ENCODE assay signal across 8 mouse cellular contexts in the genomic region with DNA sequence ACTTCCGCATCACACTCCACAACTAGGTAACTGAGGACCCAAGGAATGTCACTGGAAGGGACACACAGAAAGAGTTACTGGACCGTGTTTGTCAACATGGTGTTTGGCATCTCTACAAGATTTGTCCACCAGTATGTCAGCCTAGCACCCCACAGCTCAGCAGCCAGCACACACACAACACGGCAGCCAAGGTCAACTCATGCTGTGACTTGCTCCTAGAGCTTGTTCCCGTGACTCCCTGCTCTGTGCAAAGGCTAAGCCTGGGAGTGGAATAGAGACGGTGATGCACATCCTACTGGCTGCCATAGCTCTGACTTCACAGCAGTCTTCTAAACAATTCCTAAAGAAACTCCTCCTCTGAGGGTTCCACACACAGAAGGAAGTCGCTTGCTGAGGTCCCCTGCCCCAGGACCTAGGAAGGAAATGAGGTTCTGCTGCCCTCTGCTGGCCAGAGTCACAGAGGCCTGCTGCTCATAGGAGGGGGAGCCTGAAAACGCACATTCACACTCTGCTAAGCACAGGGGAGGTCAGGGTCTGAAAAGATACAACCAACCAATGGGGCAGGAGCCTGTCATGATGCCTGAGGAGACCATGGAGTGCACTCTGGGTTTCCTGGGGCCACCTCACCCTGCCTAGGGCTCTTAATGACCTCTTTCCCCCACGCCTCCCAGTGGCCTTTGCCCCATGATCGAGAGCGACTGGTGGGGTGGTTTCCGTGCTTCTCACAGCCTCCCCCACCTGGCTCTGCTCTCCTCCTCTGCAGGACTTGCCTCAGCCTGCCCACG. TPM values are rescaled to one million over a fixed set of nuclear protein-coding genes. Genes with fewer than 3 reads are reported as not detected.
DNase-seq lines count a peak whose midpoint lies in the region; ATAC-seq and TF ChIP-seq lines count a peak whose summit lies in the region.

No protein-coding gene starts in this region.

- ATAC-seq in forebrain, embryonic 16.5 days, result peak; percentile 89
- peak; percentile 84 to 88 for ATAC-seq in hematopoietic stem cell, adult 5-6 weeks (replicated peaks in 1 of 2; ENCODE audit: insufficient read depth in 1 of 2, low FRiP score in 2 of 2, low TSS enrichment in 1 of 2, low read depth in 1 of 2, poor library complexity in 2 of 2, severe bottlenecking in 2 of 2)

- H3K4me1 ChIP-seq in MEL (ENCODE audit: control insufficient read depth in 1 of 2, insufficient read depth in 2 of 2, low read length in 2 of 2), result peaks cover 0 to 13% of the 10 kb centered on the region in 2 experiments; a peak in 2 of 4 replicates
- peaks cover 71% of the 10 kb centered on the region for H3K4me1 ChIP-seq in cerebellum, adult 2 months (ENCODE audit: control insufficient read depth, insufficient read depth, low read length)
- peaks cover 9% of the 10 kb centered on the region for H3K4me1 ChIP-seq in forebrain, embryonic 16.5 days (replicated peaks; ENCODE audit: control insufficient read depth, insufficient read depth, low read length)

- WGBS in cerebellum, adult 2 months, result 15% methylated on average over 12 of the region's 12 CpGs
- WGBS in forebrain, embryonic 16.5 days, result 45% methylated on average over 12 of the region's 12 CpGs

- no peak; a peak in 1 of 4 replicates for TF ChIP-seq POLR2A in MEL (IDR thresholded peaks at IDR 0.05; ENCODE audit: control insufficient read depth in 1 of 2, insufficient read depth in 1 of 2, low read depth in 1 of 2, low read length in 2 of 2, poor library complexity in 1 of 2)
- no peak for TF ChIP-seq POLR2A in cerebellum, adult 2 months (IDR thresholded peaks at IDR 0.05; ENCODE audit: borderline replicate concordance, insufficient read depth, low read length)

- peak; percentile 81 for DNase-seq in MEL (ENCODE audit: low read depth, low spot score)
- DNase-seq in cerebellum, adult 2 months, result peak; percentile 87 to 92
- peak; percentile 69 for DNase-seq in layer of hippocampus, adult 9-11 months
- DNase-seq in lung, postnatal 14 days, result peak; percentile 94
- DNase-seq in retina, embryonic 14.5 days (ENCODE audit: low spot score), result peak; percentile 94
- peak; percentile 70 to 73 for DNase-seq in urinary bladder, adult 18-20 months (ENCODE audit: low spot score in 2 of 2)

- peak; percentile 83 to 95 (median 84) for TF ChIP-seq CTCF in MEL (IDR thresholded peaks at IDR 0.05 in 2 of 3, conservative IDR thresholded peaks at IDR 0.05 in 1 of 3; ENCODE audit: control insufficient read depth in 1 of 3, insufficient read depth in 1 of 3, low read depth in 2 of 3, low read length in 3 of 3, poor library complexity in 1 of 3, severe bottlenecking in 1 of 3)
- peak; percentile 94 for TF ChIP-seq CTCF in cerebellum, adult 2 months (IDR thresholded peaks at IDR 0.05; ENCODE audit: borderline replicate concordance, insufficient read depth, low read depth, low read length)

- peaks cover 8% of the 10 kb centered on the region for H3K79me2 ChIP-seq in MEL (ENCODE audit: control insufficient read depth, insufficient read depth, low read length, poor library complexity)

- peak; percentile 65 for TF ChIP-seq RAD21 in MEL (IDR thresholded peaks at IDR 0.05; ENCODE audit: low read depth, low read length)

- no peak overlapping the region for H3K9ac ChIP-seq in MEL (ENCODE audit: control insufficient read depth, low read depth, low read length, poor library complexity, severe bottlenecking)
- H3K9ac ChIP-seq in forebrain, embryonic 16.5 days (replicated peaks; ENCODE audit: low read depth, low read length), result no peak overlapping the region

- no peak overlapping the region for H3K27ac ChIP-seq in MEL (ENCODE audit: control insufficient read depth, low read depth, low read length)
- H3K27ac ChIP-seq in cerebellum, adult 2 months (ENCODE audit: insufficient read depth, low read length), result peak overlapping the region; percentile 79
- no peak overlapping the region for H3K27ac ChIP-seq in forebrain, embryonic 16.5 days (ENCODE audit: low read length)

- H3K27me3 ChIP-seq in MEL (ENCODE audit: control insufficient read depth in 1 of 2, insufficient read depth in 2 of 2, low read length in 2 of 2), result no peaks in the 10 kb centered on the region
- H3K27me3 ChIP-seq in cerebellum, adult 2 months (ENCODE audit: control insufficient read depth, insufficient read depth, low read length), result no peaks in the 10 kb centered on the region
- H3K27me3 ChIP-seq in forebrain, embryonic 16.5 days (replicated peaks; ENCODE audit: control insufficient read depth, insufficient read depth, low read length), result no peaks in the 10 kb centered on the region

- no peak overlapping the region for H3K4me3 ChIP-seq in MEL (ENCODE audit: control insufficient read depth in 1 of 2, insufficient read depth in 1 of 2, low read depth in 2 of 2, low read length in 2 of 2)
- no peak overlapping the region for H3K4me3 ChIP-seq in cerebellum, adult 2 months (replicated peaks; ENCODE audit: insufficient read depth, low read depth, low read length)
- H3K4me3 ChIP-seq in forebrain, embryonic 16.5 days (replicated peaks; ENCODE audit: low read length), result no peak overlapping the region

- H3K9me3 ChIP-seq in MEL (replicated peaks; ENCODE audit: insufficient read depth, low read length), result no peaks in the 10 kb centered on the region
- no peaks in the 10 kb centered on the region for H3K9me3 ChIP-seq in forebrain, embryonic 16.5 days (ENCODE audit: control insufficient read depth, low read length)

- no peak for TF ChIP-seq EP300 in MEL (IDR thresholded peaks at IDR 0.05; ENCODE audit: low read depth in 1 of 2, low read length in 2 of 2)

- H3K36me3 ChIP-seq in MEL (ENCODE audit: control insufficient read depth in 1 of 2, insufficient read depth in 2 of 2, low read length in 2 of 2), result peaks cover 3 to 7% of the 10 kb centered on the region in 2 experiments
- peaks cover 12% of the 10 kb centered on the region for H3K36me3 ChIP-seq in forebrain, embryonic 16.5 days (ENCODE audit: control insufficient read depth, insufficient read depth)

- H3K4me2 ChIP-seq in forebrain, embryonic 16.5 days (ENCODE audit: low read length), result no peak overlapping the region

TF ChIP-seq in MEL, 35 proteins besides CTCF, POLR2A, EP300 and RAD21:
- TF ChIP-seq MYC (IDR thresholded peaks at IDR 0.05; ENCODE audit: low read depth, low read length) (no peak), ZC3H11A (IDR thresholded peaks at IDR 0.05; ENCODE audit: low read depth, low read length) (peak; percentile 59; the same call in 1 of the 2 replicates), SMC3 (IDR thresholded peaks at IDR 0.05; ENCODE audit: low read depth, low read length) (peak; percentile 72), MAZ (IDR thresholded peaks at IDR 0.05; ENCODE audit: low read depth, low read length) (peak; percentile 28; the same call in 1 of the 2 replicates)

RNA-seq across cellular contexts. Expression of a gene that starts 6.0 kb away (rescaled TPM):
- total RNA-seq in MEL (2012; rRNA removed), result 54.9 and 70.6 TPM in 2 replicates
- 10 to 100 TPM in 1 of 2 experiments, not detected in 1; 74.0 TPM for polyA plus RNA-seq in MEL (2012; ENCODE audit: insufficient read depth in 1 of 2, insufficient read length in 2 of 2, low read depth in 1 of 2, low replicate concordance in 2 of 2, missing spikeins in 1 of 2)
- 36.5 and 39.0 TPM in 2 replicates for polyA plus RNA-seq in cerebellum, adult 2 months (2012; rRNA removed)
- polyA plus RNA-seq in forebrain, embryonic 16.5 days (2015; fragmentation: Nextera tagmentation; extraction: Ambion mirVana), result 41.6 and 42.8 TPM in 2 replicates
- 19.2 and 32.6 TPM in 2 replicates for total RNA-seq in hematopoietic stem cell, adult 5-6 weeks (2017)

RNA-seq across cellular contexts. Expression of a gene that starts 20.5 kb away (rescaled TPM):
- total RNA-seq in MEL (2012; rRNA removed), result 36.7 and 36.9 TPM in 2 replicates
- 10 to 100 TPM in 1 of 2 experiments, not detected in 1; 45.8 TPM for polyA plus RNA-seq in MEL (2012; ENCODE audit: insufficient read depth in 1 of 2, insufficient read length in 2 of 2, low read depth in 1 of 2, low replicate concordance in 2 of 2, missing spikeins in 1 of 2)
- 2.3 and 2.4 TPM in 2 replicates for polyA plus RNA-seq in cerebellum, adult 2 months (2012; rRNA removed)
- 0.80 and 0.85 TPM in 2 replicates for polyA plus RNA-seq in forebrain, embryonic 16.5 days (2015; fragmentation: Nextera tagmentation; extraction: Ambion mirVana)
- total RNA-seq in hematopoietic stem cell, adult 5-6 weeks (2017), result 51.2 and 56.5 TPM in 2 replicates
